Mouse (Mus musculus) thymus, adult 2 months (tissue): ENCODE results near the gene Igsf21.

ENCODE experiments used
- CTCF ChIP-seq: fragments of 200-500 bp; IDR thresholded peaks from 2 replicates; pipeline ENCODE4 v1.5.1; 2012; ENCODE audit warnings: mild to moderate bottlenecking, control low read depth, low read length, moderate library complexity, borderline replicate concordance; ENCODE audit not compliant: control insufficient read depth, poor library complexity, insufficient read depth; ENCODE audit errors: extremely low read depth
- POLR2A ChIP-seq: fragments of 200-500 bp; IDR thresholded peaks from 2 replicates; pipeline ENCODE4 v1.6.1; 2012; ENCODE audit warnings: mild to moderate bottlenecking, low read length, control low read depth, moderate library complexity; ENCODE audit not compliant: control insufficient read depth, poor library complexity, insufficient read depth; ENCODE audit errors: extremely low read depth

- TF ChIP-seq CTCF (no peak), POLR2A (no peak)
These were observed 31.7 kb upstream of the Igsf21 start for GRCm38 (mm10) chr4:140278269-140278668.
